Mouse (Mus musculus) neural tube, embryonic 11.5 days (tissue): ENCODE measurements at regions not wholly inside any gene's neighbourhood (a gene's known extent, or its start where the extent isn't known, plus 50 kb on each side); places are given as distances from the start of the nearest gene placed in this dataset.

ENCODE experiments used
- ATAC-seq: fragments of 200-750 bp; cut with Nextera tagmentation; 2 replicates; pipeline ENCODE4 v1.8.0; 2017; ENCODE audit warnings: moderate number of reproducible peaks, mild to moderate bottlenecking, moderate TSS enrichment, moderate library complexity; ENCODE audit not compliant: insufficient read depth, low FRiP score, low TSS enrichment
- DNase-seq: peaks from one replicate; pipeline ENCODE4 v3.0.0-alpha.2; 2015; ENCODE audit warnings: low spot score
- H3K27ac ChIP-seq: fragments of 300-500 bp; sonication (generic); 2 replicates; pipeline ENCODE4 v1.5.1; 2014; ENCODE audit warnings: low read depth, mild to moderate bottlenecking, low read length
- H3K27me3 ChIP-seq: fragments of 300-500 bp; sonication (generic); 2 replicates; pipeline ENCODE4 v1.6.1; 2014; ENCODE audit warnings: mild to moderate bottlenecking, low read length, mixed read lengths; ENCODE audit not compliant: control insufficient read depth, insufficient read depth
- H3K36me3 ChIP-seq: fragments of 300-500 bp; sonication (generic); 2 replicates; pipeline ENCODE4 v1.6.1; 2014; ENCODE audit warnings: mild to moderate bottlenecking, low read length, moderate library complexity, mixed read lengths; ENCODE audit not compliant: control insufficient read depth, insufficient read depth
- H3K4me1 ChIP-seq: fragments of 300-500 bp; sonication (generic); 2 replicates; pipeline ENCODE4 v1.6.1; 2014; ENCODE audit warnings: low read length, mixed read lengths; ENCODE audit not compliant: control insufficient read depth, insufficient read depth
- H3K4me2 ChIP-seq: fragments of 300-500 bp; sonication (generic); 2 replicates; pipeline ENCODE4 v1.6.1; 2014; ENCODE audit warnings: low read depth, mild to moderate bottlenecking, moderate library complexity
- H3K4me3 ChIP-seq: fragments of 300-500 bp; sonication (generic); 2 replicates; pipeline ENCODE4 v1.5.1; 2014; ENCODE audit warnings: low read depth, low read length
- H3K9ac ChIP-seq: fragments of 300-500 bp; sonication (generic); 2 replicates; pipeline ENCODE4 v1.6.1; 2014; ENCODE audit warnings: mild to moderate bottlenecking, low read length
- H3K9me3 ChIP-seq: fragments of 300-500 bp; sonication (generic); 2 replicates; pipeline ENCODE4 v1.6.1; 2016; ENCODE audit warnings: low read length; ENCODE audit not compliant: control insufficient read depth
- WGBS: fragments of 180-500 bp; shearing (Covaris S2); extraction: QIAGEN DNeasy Blood & Tissue Kit; methylation state at CpG from one replicate; pipeline ENCODE4 v1.1.7; 2014; 5-methylcytosine and 5-hydroxymethylcytosine counted together

GRCm38 (mm10) chr17:62940573-62941252, 59.6 kb upstream of the Efna5 start:
- H3K27me3 ChIP-seq: no peaks in the 10 kb centered on the region
- no peak for ATAC-seq
- no peak for DNase-seq
- H3K9me3 ChIP-seq: no peaks in the 10 kb centered on the region
- no peak overlapping the region for H3K4me2 ChIP-seq
- WGBS: 23% methylated on average over 7 of the region's 7 CpGs
- H3K9ac ChIP-seq: no peak overlapping the region
- H3K27ac ChIP-seq: no peak overlapping the region
- no peaks in the 10 kb centered on the region for H3K4me1 ChIP-seq
- H3K4me3 ChIP-seq: no peak overlapping the region
- no peaks in the 10 kb centered on the region for H3K36me3 ChIP-seq

- H3K9ac ChIP-seq: no peak overlapping the region
- H3K4me2 ChIP-seq: no peak overlapping the region
- no peak for ATAC-seq
These were observed 58.9 kb upstream of the Efna5 start for GRCm38 (mm10) chr17:62939930-62940572.

GRCm38 (mm10) chr17:62939171-62939570, 58.1 kb upstream of the Efna5 start:
- H3K4me3 ChIP-seq: no peak overlapping the region
- no peaks in the 10 kb centered on the region for H3K27me3 ChIP-seq
- H3K36me3 ChIP-seq: no peaks in the 10 kb centered on the region
- no peak overlapping the region for H3K27ac ChIP-seq
- 89% methylated on average over 4 of the region's 4 CpGs for WGBS
- no peaks in the 10 kb centered on the region for H3K9me3 ChIP-seq
- no peaks in the 10 kb centered on the region for H3K4me1 ChIP-seq
- ATAC-seq (no peak), DNase-seq (no peak)
- H3K9ac ChIP-seq: no peak overlapping the region
- H3K4me2 ChIP-seq: no peak overlapping the region

More at GRCm38 (mm10) chr17:62939930-62940572, 58.9 kb upstream of the Efna5 start:
- H3K9me3 ChIP-seq: no peaks in the 10 kb centered on the region
- no peaks in the 10 kb centered on the region for H3K36me3 ChIP-seq
- no peaks in the 10 kb centered on the region for H3K27me3 ChIP-seq
- no peak overlapping the region for H3K4me3 ChIP-seq
- H3K4me1 ChIP-seq: no peaks in the 10 kb centered on the region
- 17% methylated on average over 18 of the region's 18 CpGs for WGBS
- DNase-seq: no peak
- H3K27ac ChIP-seq: no peak overlapping the region
